Mouse (Mus musculus) left cerebral cortex, adult 18-20 months (tissue): ENCODE data around the gene Tbcb. TPM values are rescaled to one million over a fixed set of nuclear protein-coding genes. Genes with fewer than 3 reads are reported as not detected.
A peak's percentile ranks its signal among the peaks of the same experiment; 100 is the strongest.
"Not testable (repeated sequence)": the region's sequence is repeated elsewhere in the genome, so short reads cannot be mapped to it uniquely, and the experiment has no call there.

Experiments
- DNase-seq, 2 experiments: peaks; one replicate each; pipeline ENCODE4 v3.0.0; 2021 to 2022; ENCODE audit warnings: low spot score in 2 of 2, mixed read lengths in 1 of 2
- total RNA-seq, 2 experiments: library from RNA; stranded (reverse); gene quantifications; 2 replicates each; pipeline ENCODE4 v1.2.3; 2021

Gene Tbcb
- total RNA-seq, 2 experiments from 2014 or later: 127 to 141 TPM

- no peak for DNase-seq
Measured at GRCm38 (mm10) chr7:30224206-30224605, 7.9 kb downstream of the Tbcb start.

- DNase-seq: no peak
Measured at GRCm38 (mm10) chr7:30222205-30222604, 9.9 kb downstream of the Tbcb start.

GRCm38 (mm10) chr7:30221433-30221832, 10.6 kb downstream of the Tbcb start:
- DNase-seq: no peak

- no peak for DNase-seq
Measured at GRCm38 (mm10) chr7:30220008-30220356, 12.1 kb downstream of the Tbcb start.

- peak; percentile 37 to 54 for DNase-seq
Measured at GRCm38 (mm10) chr7:30219293-30220007, 12.6 kb downstream of the Tbcb start.

GRCm38 (mm10) chr7:30217277-30217676, 14.8 kb downstream of the Tbcb start:
- DNase-seq: no peak

- peak; percentile 76 to 78 for DNase-seq
Measured at GRCm38 (mm10) chr7:30216723-30217151, 15.3 kb downstream of the Tbcb start.

GRCm38 (mm10) chr7:30215875-30216274, 16.2 kb downstream of the Tbcb start:
- DNase-seq: no peak

GRCm38 (mm10) chr7:30213881-30214280, 18.2 kb downstream of the Tbcb start:
- DNase-seq: no peak

GRCm38 (mm10) chr7:30211025-30211424, 21.0 kb downstream of the Tbcb start:
- DNase-seq: no peak

- not testable (repeated sequence) for DNase-seq
Measured at GRCm38 (mm10) chr7:30206364-30206763, 25.7 kb downstream of the Tbcb start.

- peak in 1 of 2 experiments; percentile 59 for DNase-seq
Measured at GRCm38 (mm10) chr7:30205383-30205782, 26.7 kb downstream of the Tbcb start.

GRCm38 (mm10) chr7:30204380-30204779, 27.7 kb downstream of the Tbcb start:
- no peak for DNase-seq

- DNase-seq: no peak
Measured at GRCm38 (mm10) chr7:30202895-30203690, 29.0 kb downstream of the Tbcb start.

- DNase-seq: not testable (repeated sequence)
Measured at GRCm38 (mm10) chr7:30200661-30201060, 31.4 kb downstream of the Tbcb start.

- no peak for DNase-seq
Measured at GRCm38 (mm10) chr7:30200200-30200599, 31.9 kb downstream of the Tbcb start.

- DNase-seq: no peak
Measured at GRCm38 (mm10) chr7:30199498-30200139, 32.5 kb downstream of the Tbcb start.

GRCm38 (mm10) chr7:30198481-30198971, 33.5 kb downstream of the Tbcb start, which contains the start of gene Capns1:
Gene Capns1, minus strand, starts transcription at chr7:30198811.
- DNase-seq: peak; percentile 47 to 56

- DNase-seq: no peak
Measured at GRCm38 (mm10) chr7:30197592-30198129, 34.4 kb downstream of the Tbcb start.

GRCm38 (mm10) chr7:30196171-30196570, 35.9 kb downstream of the Tbcb start:
- DNase-seq: no peak

GRCm38 (mm10) chr7:30195461-30195860, 36.6 kb downstream of the Tbcb start:
- no peak for DNase-seq
